Mouse (Mus musculus): ENCODE data around the gene Ahcyl2.

DNA sequence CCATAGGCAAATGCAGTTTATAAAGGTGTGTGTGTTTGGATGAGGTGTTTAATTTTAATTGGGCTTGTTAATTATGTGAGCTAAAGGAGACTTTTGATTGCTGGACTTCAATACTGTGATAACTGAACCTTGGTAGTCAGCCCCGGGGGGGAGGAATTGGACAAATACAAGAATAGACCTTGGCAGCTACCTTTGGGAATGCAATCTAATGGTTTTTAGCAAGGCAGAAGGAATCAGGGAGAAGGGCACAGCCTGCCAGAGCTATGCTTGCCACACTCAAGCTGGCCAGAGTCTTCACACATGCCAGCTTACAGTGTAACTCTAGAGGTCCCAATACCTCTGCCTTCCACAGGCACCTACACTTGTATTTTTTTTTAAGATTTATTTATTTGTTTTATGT lies 167.9 kb downstream of the Ahcyl2 start:
- TF ChIP-seq CTCF (IDR thresholded peaks at IDR 0.05; ENCODE audit: low read depth) = no peak
- TF ChIP-seq EP300 (IDR thresholded peaks at IDR 0.05; ENCODE audit: low read depth) = no peak
